Mouse (Mus musculus): ENCODE measurements around the gene Zdhhc18.

The Zdhhc18 gene

DNA sequence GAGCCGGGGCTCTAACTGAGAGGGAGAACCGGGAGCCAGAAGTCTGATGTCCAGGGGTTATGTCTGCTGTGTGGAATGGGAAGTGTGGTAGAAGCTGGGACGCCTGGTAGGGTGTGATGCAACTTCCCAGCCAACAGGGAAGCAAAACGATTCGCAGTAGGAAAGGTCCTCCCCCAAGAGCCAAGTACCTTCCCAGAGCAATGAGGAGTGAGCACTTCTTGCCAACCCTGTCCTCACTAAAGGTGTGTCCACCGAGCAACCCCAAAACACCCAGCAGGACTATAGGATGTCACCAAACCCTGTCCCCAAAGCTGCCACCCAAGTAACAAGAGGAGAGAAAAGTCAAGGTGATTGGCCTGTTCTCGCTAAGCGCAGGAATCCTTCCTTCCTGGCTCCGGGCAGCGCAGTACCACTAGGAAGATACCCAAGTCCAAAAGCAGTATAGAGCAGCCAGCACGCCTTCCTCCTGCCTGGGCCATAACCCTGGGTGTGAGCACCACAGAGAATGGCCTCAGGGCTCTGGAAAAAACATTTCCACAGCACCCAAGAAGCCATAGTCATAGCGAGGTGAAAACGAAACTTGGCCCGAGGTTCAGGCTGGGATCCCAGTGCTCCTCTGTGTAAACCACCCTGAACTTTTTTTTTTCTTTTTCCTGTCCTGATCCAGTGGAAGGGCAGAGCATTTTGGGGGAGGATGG lies 18.7 kb downstream of the Zdhhc18 start:
- no peak for DNase-seq (ENCODE audit: low read depth, low spot score)

GRCm38 (mm10) chr4:133630326-133630920 lies 19.5 kb downstream of the Zdhhc18 start:
- no peak for DNase-seq (ENCODE audit: low read depth, low spot score)

- DNase-seq (ENCODE audit: low read depth, low spot score): no peak
These were observed 20.8 kb downstream of the Zdhhc18 start for GRCm38 (mm10) chr4:133629191-133629590.

GRCm38 (mm10) chr4:133628517-133628916 lies 21.4 kb downstream of the Zdhhc18 start:
- DNase-seq (ENCODE audit: low read depth, low spot score): no peak

DNA sequence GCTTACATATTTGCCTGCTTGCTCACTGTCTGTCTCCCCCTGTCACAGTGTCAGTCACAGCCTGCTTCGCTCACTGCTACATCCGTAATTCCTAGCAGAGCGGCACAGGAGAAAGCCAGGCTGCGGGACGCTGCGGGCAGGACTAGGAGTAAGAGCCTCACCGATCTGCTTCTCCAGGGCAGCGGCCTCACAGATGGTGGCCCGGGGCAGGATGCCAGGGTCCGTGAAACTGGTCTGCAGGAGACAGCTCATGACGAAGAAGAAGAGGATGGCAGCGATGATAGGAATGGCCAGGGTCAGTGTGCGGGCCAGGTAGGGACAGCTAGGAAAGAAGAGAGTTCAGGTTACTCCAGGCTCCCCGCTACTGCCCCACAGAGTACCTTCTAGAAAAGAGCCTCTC lies 22.9 kb downstream of the Zdhhc18 start:
- DNase-seq (ENCODE audit: low read depth, low spot score): no peak

- no peak for DNase-seq (ENCODE audit: low read depth, low spot score)
These were observed 23.3 kb downstream of the Zdhhc18 start for GRCm38 (mm10) chr4:133626621-133627020.

GRCm38 (mm10) chr4:133626221-133626620 lies 23.7 kb downstream of the Zdhhc18 start:
- DNase-seq (ENCODE audit: low read depth, low spot score): no peak

- DNase-seq (ENCODE audit: low read depth, low spot score): no peak
These were observed 24.3 kb downstream of the Zdhhc18 start for GRCm38 (mm10) chr4:133625621-133626071.

- no peak for DNase-seq (ENCODE audit: low read depth, low spot score)
These were observed 25.1 kb downstream of the Zdhhc18 start for GRCm38 (mm10) chr4:133624830-133625229.

- no peak for DNase-seq (ENCODE audit: low read depth, low spot score)
These were observed 27.7 kb downstream of the Zdhhc18 start for GRCm38 (mm10) chr4:133622161-133622695.

GRCm38 (mm10) chr4:133620668-133621067 lies 29.3 kb downstream of the Zdhhc18 start:
- DNase-seq (ENCODE audit: low read depth, low spot score): no peak

DNA sequence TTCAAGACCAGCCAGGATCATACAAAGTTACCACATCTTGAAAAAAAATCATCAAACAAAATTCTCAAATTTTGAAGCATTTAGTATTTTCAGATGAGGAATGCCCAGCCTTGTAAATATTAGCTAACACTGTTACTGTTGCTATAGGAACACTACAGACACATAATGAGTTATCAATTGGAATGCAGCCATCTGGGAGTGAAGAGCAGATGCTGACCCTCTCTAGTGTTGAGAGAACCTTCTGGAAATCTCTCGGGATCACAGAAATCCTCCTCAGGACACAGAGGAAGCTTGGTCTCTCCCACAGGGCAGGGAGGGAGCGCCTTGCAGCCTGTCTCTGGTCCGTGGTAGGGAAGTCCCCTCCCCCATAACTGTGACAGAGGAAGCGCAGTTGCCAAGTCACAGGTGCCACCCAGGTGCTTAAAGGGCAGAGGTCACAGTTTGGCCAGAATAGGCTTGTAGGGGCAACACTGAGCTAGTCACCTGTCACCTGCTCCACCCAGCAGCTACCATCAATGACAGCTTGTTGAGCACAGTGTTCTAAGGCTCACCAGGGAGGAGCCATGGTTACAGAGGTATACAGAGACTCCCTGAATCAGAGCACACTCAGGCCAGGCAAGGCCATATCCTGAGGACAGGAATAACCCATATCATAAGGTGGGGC lies 30.3 kb downstream of the Zdhhc18 start:
- no peak for DNase-seq (ENCODE audit: low read depth, low spot score)

- DNase-seq (ENCODE audit: low read depth, low spot score): no peak
These were observed 32.0 kb downstream of the Zdhhc18 start for GRCm38 (mm10) chr4:133617936-133618335.

GRCm38 (mm10) chr4:133615416-133615815 lies 34.5 kb downstream of the Zdhhc18 start:
- DNase-seq (ENCODE audit: low read depth, low spot score): no peak

- DNase-seq (ENCODE audit: low read depth, low spot score): peak; percentile 24
These were observed 35.6 kb downstream of the Zdhhc18 start for GRCm38 (mm10) chr4:133614274-133614761.

DNA sequence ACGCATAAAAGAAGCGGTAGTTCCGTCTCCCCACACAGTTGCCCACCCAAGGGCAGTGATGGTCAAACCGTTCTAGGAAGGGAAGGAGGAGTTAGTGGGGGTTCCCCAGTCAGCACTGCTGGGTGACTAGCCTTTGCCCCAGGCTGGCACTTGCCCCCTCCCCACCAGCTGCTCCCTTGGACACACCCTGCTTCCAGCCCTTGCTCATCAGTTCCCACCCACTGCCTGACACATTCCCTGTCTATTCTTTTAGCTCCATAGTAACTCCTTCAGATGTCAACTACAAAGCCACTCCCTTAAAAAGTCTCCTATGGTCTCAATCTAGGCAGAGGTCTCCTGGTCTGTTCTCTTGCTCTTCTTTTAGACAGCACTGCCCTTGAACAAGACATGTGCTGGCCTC lies 36.1 kb downstream of the Zdhhc18 start:
- DNase-seq (ENCODE audit: low read depth, low spot score): no peak

DNA sequence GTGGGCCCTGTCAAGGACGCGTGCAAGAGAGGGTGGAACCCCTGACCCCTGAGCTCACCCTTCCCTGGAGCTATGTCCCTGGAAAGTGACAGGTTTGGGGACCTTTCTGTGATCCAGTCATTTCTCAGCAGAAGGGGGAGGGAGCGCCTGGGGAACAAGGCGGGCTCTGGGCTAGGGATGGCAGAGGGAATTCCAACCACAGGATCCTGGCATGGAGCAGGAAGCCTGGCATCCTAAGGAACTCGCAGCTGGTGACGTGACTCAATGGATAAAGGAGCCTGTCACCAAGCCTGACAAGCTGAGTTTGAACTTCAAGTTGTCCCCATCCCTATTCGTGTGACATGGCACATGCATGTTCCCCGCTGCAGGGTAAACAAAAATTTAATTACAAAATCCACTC lies 36.9 kb downstream of the Zdhhc18 start:
- no peak for DNase-seq (ENCODE audit: low read depth, low spot score)

- DNase-seq (ENCODE audit: low read depth, low spot score): no peak
These were observed 37.5 kb downstream of the Zdhhc18 start for GRCm38 (mm10) chr4:133612416-133612815.

DNA sequence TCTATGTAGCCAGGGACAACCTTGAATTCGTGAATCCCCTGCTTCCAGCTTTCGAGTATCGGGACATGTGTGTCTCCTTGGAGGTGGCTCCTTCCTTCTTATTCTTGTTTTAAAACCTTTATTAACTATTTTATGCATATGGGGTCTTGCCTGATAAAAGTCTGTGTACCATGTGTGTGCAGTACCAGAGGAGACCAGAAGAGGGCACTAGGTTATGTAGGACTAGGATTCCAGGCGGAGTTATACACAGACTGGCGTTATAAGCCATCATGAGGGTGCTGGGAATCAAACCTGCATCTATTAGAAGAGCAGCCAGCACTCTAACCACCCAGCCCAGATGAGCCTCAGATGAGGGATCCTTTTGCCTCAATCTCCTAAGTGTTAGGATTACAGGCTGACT lies 38.1 kb downstream of the Zdhhc18 start:
- DNase-seq (ENCODE audit: low read depth, low spot score): no peak

GRCm38 (mm10) chr4:133609719-133610118 lies 40.2 kb downstream of the Zdhhc18 start:
- peak; percentile 49 for DNase-seq (ENCODE audit: low read depth, low spot score)

- DNase-seq (ENCODE audit: low read depth, low spot score): no peak
These were observed 42.7 kb downstream of the Zdhhc18 start for GRCm38 (mm10) chr4:133607284-133607683.

DNA sequence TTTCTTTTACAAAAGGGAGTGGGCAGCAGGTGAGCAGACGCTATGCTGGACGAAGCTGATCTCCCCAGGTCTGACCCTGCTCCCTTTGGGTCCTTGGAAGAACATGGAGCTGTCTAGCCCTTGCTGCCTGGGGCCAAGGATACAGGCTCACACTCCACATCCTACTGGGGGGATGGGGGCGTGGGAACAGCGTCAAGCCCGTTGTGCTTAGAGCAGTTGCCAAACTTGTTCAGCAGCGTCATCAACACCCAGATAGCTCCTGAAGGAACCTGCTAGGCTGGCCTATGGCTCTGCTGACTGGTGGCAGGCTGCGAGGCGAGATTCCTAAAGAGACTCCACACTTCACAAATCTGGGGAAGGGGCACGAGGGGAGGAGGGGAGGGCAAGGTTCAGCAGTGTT lies 44.6 kb downstream of the Zdhhc18 start:
- DNase-seq (ENCODE audit: low read depth, low spot score): no peak
